Mouse (Mus musculus) common myeloid progenitor, adult 5-6 weeks (primary cell): ENCODE results near the gene Usp25. TPM values are rescaled to one million over a fixed set of nuclear protein-coding genes. Genes with fewer than 3 reads are reported as not detected.

Source experiments
- ATAC-seq: replicated peaks from 2 replicates; pipeline ENCODE4 v1.8.0; 2016; ENCODE audit warnings: low read depth, mild to moderate bottlenecking, moderate TSS enrichment, inconsistent platforms; ENCODE audit not compliant: poor library complexity, severe bottlenecking
- total RNA-seq: library from RNA; stranded (forward); fragments of 200-1000, 187-1606 nt; gene quantifications from 2 replicates; pipeline ENCODE4 v1.2.3, GENCODE M21; 2017

Usp25 gene
- total RNA-seq, 1 experiment from 2014 or later = 97.4 TPM

GRCm38 (mm10) chr16:77030435-77030834, 16.9 kb downstream of the Usp25 start:
- peak; percentile 64 for ATAC-seq

- ATAC-seq = no peak
These were observed 20.8 kb downstream of the Usp25 start for GRCm38 (mm10) chr16:77034329-77034728.

GRCm38 (mm10) chr16:77034751-77035150, 21.2 kb downstream of the Usp25 start:
- peak; percentile 53 for ATAC-seq

- ATAC-seq = peak; percentile 81; the same call in 1 of the 2 replicates
These were observed 28.1 kb downstream of the Usp25 start for GRCm38 (mm10) chr16:77041573-77041972.

- no peak for ATAC-seq
These were observed 30.0 kb downstream of the Usp25 start for GRCm38 (mm10) chr16:77043499-77043898.

- no peak for ATAC-seq
These were observed 40.7 kb downstream of the Usp25 start for GRCm38 (mm10) chr16:77054184-77054583.

GRCm38 (mm10) chr16:77055519-77056159, 42.1 kb downstream of the Usp25 start:
- no peak for ATAC-seq

GRCm38 (mm10) chr16:77056160-77056520, 42.6 kb downstream of the Usp25 start:
- ATAC-seq = no peak

GRCm38 (mm10) chr16:77058567-77058966, 45.1 kb downstream of the Usp25 start:
- no peak for ATAC-seq

GRCm38 (mm10) chr16:77060166-77060565, 46.7 kb downstream of the Usp25 start:
- ATAC-seq = peak; percentile 56; the same call in 1 of the 2 replicates

GRCm38 (mm10) chr16:77063916-77064315, 50.4 kb downstream of the Usp25 start:
- no peak for ATAC-seq

GRCm38 (mm10) chr16:77076954-77077735, 63.6 kb downstream of the Usp25 start:
- ATAC-seq = no peak

- ATAC-seq = no peak
These were observed 64.2 kb downstream of the Usp25 start for GRCm38 (mm10) chr16:77077736-77078005.

GRCm38 (mm10) chr16:77084071-77084470, 70.6 kb downstream of the Usp25 start:
- peak; percentile 97 for ATAC-seq

- ATAC-seq = no peak
These were observed 76.3 kb downstream of the Usp25 start for GRCm38 (mm10) chr16:77089806-77090205.

- ATAC-seq = no peak
These were observed 80.0 kb downstream of the Usp25 start for GRCm38 (mm10) chr16:77093526-77093925.

- no peak for ATAC-seq
These were observed 81.6 kb downstream of the Usp25 start for GRCm38 (mm10) chr16:77095017-77095551.

GRCm38 (mm10) chr16:77099018-77099869, 85.7 kb downstream of the Usp25 start:
- ATAC-seq = peak; percentile 81

- ATAC-seq = no peak
These were observed 90.2 kb downstream of the Usp25 start for GRCm38 (mm10) chr16:77103637-77104264.

GRCm38 (mm10) chr16:77111268-77111667, 97.8 kb downstream of the Usp25 start:
- ATAC-seq = no peak
